Comparison of ENCODE assay signal across 26 mouse cellular contexts in genomic region chr15:77862991-77863972, GRCm38 (mm10). TPM values are rescaled to one million over a fixed set of nuclear protein-coding genes. Genes with fewer than 3 reads are reported as not detected.
A peak's percentile ranks its signal among the peaks of the same experiment; 100 is the strongest.
DNase-seq lines count a peak whose midpoint lies in the region; ATAC-seq and TF ChIP-seq lines count a peak whose summit lies in the region.
"Had no signal": no experiment of that assay in that cellular context is flagged by ENCODE, and none has a peak within 500 bp of the region (broad histone marks: within the 10 kb centered on the region; RNA-seq: fewer than 3 reads in every experiment).

No protein-coding gene starts in this region.

- no peak overlapping the region for H3K4me2 ChIP-seq in stomach, postnatal 0 days (replicated peaks; ENCODE audit: low read depth)
- H3K4me2 ChIP-seq in forebrain, embryonic 15.5 days (replicated peaks) = no peak overlapping the region
- H3K4me2 ChIP-seq: heart, embryonic 11.5 days; kidney, embryonic 15.5 days; limb, embryonic 13.5 days; liver, embryonic 13.5 days; midbrain, embryonic 12.5 days; neural tube, embryonic 12.5 days had no signal

- H3K4me1 ChIP-seq in heart, embryonic 10.5 days = peaks cover 8% of the 10 kb centered on the region
- H3K4me1 ChIP-seq in ES-Bruce4 (ENCODE audit: control insufficient read depth, insufficient read depth, low read length) = peaks cover 9% of the 10 kb centered on the region
- no peaks in the 10 kb centered on the region; the same call in 1 of the 2 replicates for H3K4me1 ChIP-seq in stomach, postnatal 0 days (replicated peaks; ENCODE audit: control insufficient read depth, insufficient read depth)
- H3K4me1 ChIP-seq in forebrain, embryonic 15.5 days = 0 out of 2 replicates have a peak, but pooled peaks cover 5% of the 10 kb centered on the region
- H3K4me1 ChIP-seq: limb, embryonic 13.5 days; neural tube, embryonic 12.5 days had no signal

- no peak overlapping the region for H3K4me3 ChIP-seq in heart, embryonic 10.5 days
- no peak overlapping the region for H3K4me3 ChIP-seq in ES-Bruce4 (ENCODE audit: low read depth, low read length)
- no peak overlapping the region for H3K4me3 ChIP-seq in stomach, postnatal 0 days (ENCODE audit: low read depth, low read length)
- no peak overlapping the region for H3K4me3 ChIP-seq in forebrain, embryonic 15.5 days
- H3K4me3 ChIP-seq: forebrain, embryonic 10.5 days; kidney, embryonic 15.5 days; limb, embryonic 13.5 days; liver, embryonic 13.5 days; midbrain, embryonic 12.5 days; neural tube, embryonic 12.5 days had no signal

- TF ChIP-seq CTCF in ES-Bruce4 (IDR thresholded peaks at IDR 0.05; ENCODE audit: low read depth, low read length) = no peak
- TF ChIP-seq CTCF in stomach, postnatal 0 days (IDR thresholded peaks at IDR 0.05; ENCODE audit: low read depth) = no peak

- ATAC-seq in stomach, postnatal 0 days (ENCODE audit: low FRiP score, low TSS enrichment) = no peak
- no peak for ATAC-seq in forebrain, embryonic 15.5 days (replicated peaks)
- ATAC-seq: hindbrain, embryonic 16.5 days; intestine, postnatal 0 days had no signal

- 0 out of 2 replicates have a peak overlapping the region, but pooled peaks have one; percentile 1 for H3K27ac ChIP-seq in heart, embryonic 10.5 days
- peak overlapping the region; percentile 80 for H3K27ac ChIP-seq in ES-Bruce4 (ENCODE audit: insufficient read depth, low read length)
- 0 out of 2 replicates have a peak overlapping the region, but pooled peaks have one; percentile 40 for H3K27ac ChIP-seq in stomach, postnatal 0 days (replicated peaks)
- no peak overlapping the region for H3K27ac ChIP-seq in forebrain, embryonic 15.5 days (replicated peaks)
- H3K27ac ChIP-seq: forebrain, embryonic 10.5 days; kidney, embryonic 15.5 days; limb, embryonic 13.5 days; liver, embryonic 13.5 days; midbrain, embryonic 12.5 days; neural tube, embryonic 12.5 days had no signal

- peak; percentile 98 for TF ChIP-seq EP300 in ES-Bruce4 (IDR thresholded peaks at IDR 0.05; ENCODE audit: insufficient read depth, low read depth, low read length)
- no peak for TF ChIP-seq EP300 in stomach, postnatal 0 days (optimal IDR thresholded peaks at IDR 0.05)

- H3K9me3 ChIP-seq in heart, embryonic 10.5 days = no peaks in the 10 kb centered on the region
- no peaks in the 10 kb centered on the region for H3K9me3 ChIP-seq in ES-Bruce4 (replicated peaks; ENCODE audit: control insufficient read depth, insufficient read depth, low read length, poor library complexity, severe bottlenecking)
- H3K9me3 ChIP-seq in stomach, postnatal 0 days (ENCODE audit: control insufficient read depth, low read length) = no peaks in the 10 kb centered on the region
- H3K9me3 ChIP-seq in forebrain, embryonic 15.5 days = no peaks in the 10 kb centered on the region
- H3K9me3 ChIP-seq: forebrain, embryonic 10.5 days; kidney, embryonic 15.5 days; limb, embryonic 13.5 days; liver, embryonic 13.5 days; midbrain, embryonic 12.5 days; neural tube, embryonic 12.5 days had no signal

- TF ChIP-seq POLR2A in ES-Bruce4 (IDR thresholded peaks at IDR 0.05; ENCODE audit: insufficient read depth, low read length) = no peak

- DNase-seq in heart, embryonic 10.5 days (ENCODE audit: low spot score) = no peak
- DNase-seq in heart, adult 11 months = no peak
- peak; percentile 74 for DNase-seq in ZHBTc4 (ENCODE audit: low read depth, low spot score)
- DNase-seq in stomach, postnatal 0 days (ENCODE audit: low spot score) = no peak
- DNase-seq in cerebellum, adult 11-12 months = no peak
- DNase-seq in cerebellum, adult 18-20 months = no peak
- DNase-seq: adrenal gland, adult 2 months; cerebellum, adult 9-10 months; kidney, postnatal 36 days; liver, embryonic 13.5 days; lung, adult 2 months; lung, postnatal 14 days; retina, postnatal 1 day; right cerebral cortex, postnatal 25 days; spleen, adult 18-20 months; thymus, postnatal 25 days had no signal

- no peaks in the 10 kb centered on the region for H3K27me3 ChIP-seq in heart, embryonic 10.5 days (ENCODE audit: insufficient read depth, poor library complexity, severe bottlenecking)
- H3K27me3 ChIP-seq in ES-Bruce4 (ENCODE audit: control insufficient read depth, insufficient read depth, low read length, poor library complexity, severe bottlenecking) = no peaks in the 10 kb centered on the region
- no peaks in the 10 kb centered on the region for H3K27me3 ChIP-seq in stomach, postnatal 0 days (ENCODE audit: control insufficient read depth, insufficient read depth, low read length)
- no peaks in the 10 kb centered on the region for H3K27me3 ChIP-seq in forebrain, embryonic 15.5 days
- H3K27me3 ChIP-seq: kidney, embryonic 15.5 days; limb, embryonic 13.5 days; liver, embryonic 13.5 days; neural tube, embryonic 12.5 days had no signal

- H3K36me3 ChIP-seq in heart, embryonic 10.5 days = no peaks in the 10 kb centered on the region
- H3K36me3 ChIP-seq in ES-Bruce4 (ENCODE audit: control insufficient read depth, insufficient read depth, low read length, poor library complexity, severe bottlenecking) = no peaks in the 10 kb centered on the region
- no peaks in the 10 kb centered on the region for H3K36me3 ChIP-seq in stomach, postnatal 0 days (ENCODE audit: control insufficient read depth, insufficient read depth, low read length)
- H3K36me3 ChIP-seq in forebrain, embryonic 15.5 days = no peaks in the 10 kb centered on the region
- H3K36me3 ChIP-seq: forebrain, embryonic 10.5 days; kidney, embryonic 15.5 days; limb, embryonic 13.5 days; liver, embryonic 13.5 days; midbrain, embryonic 12.5 days; neural tube, embryonic 12.5 days had no signal

- WGBS in heart, embryonic 10.5 days = 82% methylated on average over 22 of the region's 22 CpGs
- WGBS in stomach, postnatal 0 days = 78% methylated on average over 22 of the region's 22 CpGs
- 86% methylated on average over 22 of the region's 22 CpGs for WGBS in forebrain, embryonic 15.5 days

- H3K9ac ChIP-seq in ES-Bruce4 (ENCODE audit: low read depth, poor library complexity, severe bottlenecking) = 0 out of 2 replicates have a peak overlapping the region, but pooled peaks have one; percentile 2
- H3K9ac ChIP-seq in stomach, postnatal 0 days (ENCODE audit: low read length) = no peak overlapping the region
- no peak overlapping the region for H3K9ac ChIP-seq in forebrain, embryonic 15.5 days (replicated peaks)
- H3K9ac ChIP-seq: kidney, embryonic 15.5 days; limb, embryonic 13.5 days; liver, embryonic 13.5 days; midbrain, embryonic 12.5 days; neural tube, embryonic 12.5 days had no signal

RNA-seq across cellular contexts. Expression of gene Myh9, which starts 21.3 kb away (rescaled TPM):
- 34.5 and 37.5 TPM in 2 replicates for polyA plus RNA-seq in heart, embryonic 10.5 days (2016; fragmentation: Nextera tagmentation; extraction: Ambion mirVana)
- 584 and 601 TPM in 2 replicates for polyA plus RNA-seq in ES-Bruce4 (2011; ENCODE audit: insufficient read depth, insufficient read length, low read depth, missing spikeins)
- polyA plus RNA-seq in stomach, postnatal 0 days (2015; fragmentation: Nextera tagmentation; extraction: Ambion mirVana) = 27.9 and 32.9 TPM in 2 replicates
- 12.3 and 12.4 TPM in 2 replicates for polyA plus RNA-seq in forebrain, embryonic 15.5 days (2015; fragmentation: Nextera tagmentation; extraction: Ambion mirVana)

Comparison
In these comparisons a context has a peak if more than half of its experiments do, and no peak if none do; other contexts are left out.
1. RNA of gene Myh9, which starts 21.3 kb away (polyA plus RNA-seq): 584 to 601 TPM in ES-Bruce4; 34.5 to 37.5 TPM in heart, embryonic 10.5 days, 27.9 to 32.9 TPM in stomach, postnatal 0 days and 12.3 to 12.4 TPM in forebrain, embryonic 15.5 days; every median in the first group is over 10 times any median in the second.